Mouse (Mus musculus) heart, embryonic 14.5 days (tissue): Measurements from ENCODE around the gene Slc5a10. TPM values are rescaled to one million over a fixed set of nuclear protein-coding genes. Genes with fewer than 3 reads are reported as not detected.
A peak's percentile ranks its signal among the peaks of the same experiment; 100 is the strongest.

Source experiments
- ATAC-seq: fragments of 200-750 bp; cut with Nextera tagmentation; 2 replicates; pipeline ENCODE4 v1.8.0; 2017; ENCODE audit warnings: low read depth, moderate TSS enrichment; ENCODE audit not compliant: insufficient number of reproducible peaks, insufficient read depth, low FRiP score
- H3K27ac ChIP-seq, 2 experiments: fragments of 200-500 bp in 1 of 2; fragments of 300-500 bp in 1 of 2; sonication (generic) in 1 of 2; replicated peaks in 1 of 2; 2 replicates each; pipeline ENCODE4 v1.5.1; 2012 to 2014; ENCODE audit warnings: low read depth in 2 of 2, low read length in 2 of 2, control low read depth in 1 of 2, mild to moderate bottlenecking in 1 of 2, mixed read lengths in 1 of 2; ENCODE audit not compliant: control insufficient read depth in 1 of 2, insufficient read depth in 1 of 2
- H3K27me3 ChIP-seq: fragments of 300-500 bp; sonication (generic); 2 replicates; pipeline ENCODE4 v1.6.1; 2014; ENCODE audit warnings: mild to moderate bottlenecking, low read length, control low read depth; ENCODE audit not compliant: control insufficient read depth, insufficient read depth
- H3K36me3 ChIP-seq: fragments of 300-500 bp; sonication (generic); 2 replicates; pipeline ENCODE4 v1.6.1; 2014; ENCODE audit warnings: mild to moderate bottlenecking, control low read depth, low read length, mixed read lengths; ENCODE audit not compliant: control insufficient read depth, insufficient read depth
- H3K4me1 ChIP-seq, 2 experiments: fragments of 200-500 bp in 1 of 2; fragments of 300-500 bp in 1 of 2; sonication (generic) in 1 of 2; 2 replicates each; pipeline ENCODE4 v1.6.1; 2012 to 2014; ENCODE audit warnings: low read length in 2 of 2, control low read depth in 1 of 2, mixed read lengths in 1 of 2; ENCODE audit not compliant: control insufficient read depth in 2 of 2, insufficient read depth in 2 of 2
- H3K4me2 ChIP-seq: fragments of 300-500 bp; sonication (generic); 2 replicates; pipeline ENCODE4 v1.6.1; 2014; ENCODE audit warnings: mild to moderate bottlenecking, low read length
- H3K4me3 ChIP-seq, 2 experiments: fragments of 200-500 bp in 1 of 2; fragments of 300-500 bp in 1 of 2; sonication (generic) in 1 of 2; 2 replicates each; pipeline ENCODE4 v1.5.1; 2012 to 2014; ENCODE audit warnings: low read length in 2 of 2, mild to moderate bottlenecking in 2 of 2, control low read depth in 1 of 2, low read depth in 1 of 2, moderate library complexity in 1 of 2; ENCODE audit not compliant: control insufficient read depth in 1 of 2, insufficient read depth in 1 of 2
- H3K9ac ChIP-seq: fragments of 300-500 bp; sonication (generic); 2 replicates; pipeline ENCODE4 v1.6.1; 2014; ENCODE audit warnings: mild to moderate bottlenecking, low read length
- H3K9me3 ChIP-seq: fragments of 300-500 bp; sonication (generic); 2 replicates; pipeline ENCODE4 v1.6.1; 2016; ENCODE audit warnings: low read length, control low read depth; ENCODE audit not compliant: control insufficient read depth
- WGBS: fragments of 180-500 bp; shearing (Covaris S2); extraction: QIAGEN DNeasy Blood & Tissue Kit; methylation state at CpG from one replicate; pipeline ENCODE4 v1.1.7; 2014; 5-methylcytosine and 5-hydroxymethylcytosine counted together
- polyA plus RNA-seq: library from polyadenylated mRNA; unstranded; fragments of >200 nt; fragmentation: Nextera tagmentation; extraction: Ambion mirVana; gene quantifications from 2 replicates; pipeline ENCODE4 v1.2.1, GENCODE M21; 2014

Gene Slc5a10
- polyA plus RNA-seq, 1 experiment from 2014 or later = not detected

DNA sequence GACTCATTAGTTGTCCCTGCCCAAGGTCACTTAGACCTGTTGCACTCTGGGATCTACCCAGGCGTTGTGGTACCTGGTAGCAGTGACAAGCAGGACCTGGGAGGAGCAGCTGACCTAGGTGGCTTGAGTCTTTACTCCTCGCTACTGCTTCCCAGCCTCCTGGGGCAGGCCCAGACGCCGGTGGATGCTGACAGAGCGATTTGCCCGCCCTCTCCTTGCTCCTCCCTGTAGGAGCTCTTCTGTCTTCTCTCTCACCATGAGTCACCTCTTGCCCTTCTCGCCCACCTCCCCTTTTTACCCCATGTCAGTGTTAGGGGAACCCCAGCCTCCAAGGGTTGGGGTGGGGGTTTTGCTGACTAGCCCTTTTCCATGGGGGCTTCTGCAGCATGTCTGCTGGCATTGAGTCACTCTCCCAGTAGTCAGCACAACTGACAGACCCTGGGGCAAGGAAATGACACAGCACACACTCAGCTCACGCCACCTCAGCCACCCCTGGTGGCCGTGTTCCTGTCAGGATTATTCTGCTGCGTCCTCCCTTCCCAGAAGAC lies 33.6 kb downstream of the Slc5a10 start:
- Histone ChIP-seq H3K4me1 (peaks cover 42 to 59% of the 10 kb centered on the region in 2 experiments), H3K36me3 (no peaks in the 10 kb centered on the region), H3K4me3 (no peak overlapping the region), H3K27ac (no peak overlapping the region; a peak in 1 of 4 replicates), H3K4me2 (no peak overlapping the region), H3K27me3 (peaks cover 16% of the 10 kb centered on the region), H3K9ac (no peak overlapping the region), H3K9me3 (no peaks in the 10 kb centered on the region)
- ATAC-seq = no peak
- WGBS = 54% methylated on average over 10 of the region's 10 CpGs

DNA sequence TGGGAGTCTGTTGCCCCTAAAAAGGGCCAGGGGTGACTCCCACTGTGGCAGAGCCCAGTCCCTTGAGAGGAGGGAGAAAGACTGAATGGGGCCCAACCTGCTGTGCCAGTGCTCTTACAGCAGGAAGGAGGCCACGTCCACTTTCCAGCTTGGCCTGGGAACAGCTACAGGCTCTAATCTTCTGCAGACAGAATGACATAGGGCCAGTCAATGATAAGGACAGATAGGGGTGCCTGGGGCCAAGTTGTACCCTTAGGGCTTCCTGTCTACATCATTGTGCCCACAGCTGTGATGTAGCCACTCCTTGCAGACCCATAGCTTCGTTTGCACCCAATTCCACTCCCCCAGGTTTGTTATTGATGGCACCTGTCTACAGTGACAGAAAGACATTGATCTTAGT lies 34.5 kb downstream of the Slc5a10 start:
- H3K4me2 ChIP-seq = 0 out of 2 replicates have a peak overlapping the region, but pooled peaks have one; percentile 78
- H3K27me3 ChIP-seq = peaks cover 16% of the 10 kb centered on the region
- no peak overlapping the region for H3K9ac ChIP-seq
- no peaks in the 10 kb centered on the region for H3K36me3 ChIP-seq
- H3K4me3 ChIP-seq = no peak overlapping the region
- no peak overlapping the region for H3K27ac ChIP-seq
- peaks cover 42 to 59% of the 10 kb centered on the region in 2 experiments for H3K4me1 ChIP-seq
- ATAC-seq = no peak
- WGBS = 14% methylated on average over 2 of the region's 2 CpGs
- H3K9me3 ChIP-seq = no peaks in the 10 kb centered on the region

DNA sequence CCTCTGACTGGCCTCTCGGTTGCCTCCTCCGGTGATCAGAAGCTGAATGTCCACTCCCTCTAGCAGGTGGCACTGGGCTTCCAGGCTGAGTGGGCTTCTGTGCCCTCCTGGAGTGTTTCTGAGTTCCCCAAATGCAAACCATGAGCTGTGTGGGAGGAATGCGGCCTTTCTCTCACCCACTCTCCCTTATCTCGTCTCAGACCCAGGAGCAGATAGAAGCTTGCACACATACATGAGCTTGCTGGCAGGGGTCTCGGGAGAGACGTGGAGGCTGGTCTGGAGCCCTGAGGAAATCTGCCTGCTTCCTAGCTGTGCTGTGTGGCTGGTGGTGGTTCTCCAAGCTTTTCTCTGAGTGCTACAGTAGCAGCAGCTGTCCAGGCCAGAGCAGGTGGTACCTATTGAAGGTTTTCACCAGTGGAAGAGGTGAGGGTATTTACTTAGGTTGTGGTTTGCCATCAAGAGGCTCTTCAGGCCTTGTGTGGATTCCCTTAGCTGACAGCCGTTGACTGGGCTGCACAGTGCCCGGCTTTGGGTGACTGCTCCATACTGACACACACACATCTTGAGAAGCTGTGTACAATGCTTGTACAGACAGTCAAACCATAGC lies 35.4 kb downstream of the Slc5a10 start:
- Histone ChIP-seq H3K36me3 (no peaks in the 10 kb centered on the region), H3K27ac (no peak overlapping the region), H3K4me3 (peak overlapping the region in 1 of 2 experiments; percentile 42; a peak in 1 of 4 replicates), H3K9me3 (no peaks in the 10 kb centered on the region), H3K27me3 (peaks cover 16% of the 10 kb centered on the region), H3K9ac (0 out of 2 replicates have a peak overlapping the region, but pooled peaks have one; percentile 8), H3K4me2 (peak overlapping the region; percentile 78), H3K4me1 (peaks cover 42 to 59% of the 10 kb centered on the region in 2 experiments)
- WGBS = 47% methylated on average over 8 of the region's 8 CpGs
- no peak for ATAC-seq

DNA sequence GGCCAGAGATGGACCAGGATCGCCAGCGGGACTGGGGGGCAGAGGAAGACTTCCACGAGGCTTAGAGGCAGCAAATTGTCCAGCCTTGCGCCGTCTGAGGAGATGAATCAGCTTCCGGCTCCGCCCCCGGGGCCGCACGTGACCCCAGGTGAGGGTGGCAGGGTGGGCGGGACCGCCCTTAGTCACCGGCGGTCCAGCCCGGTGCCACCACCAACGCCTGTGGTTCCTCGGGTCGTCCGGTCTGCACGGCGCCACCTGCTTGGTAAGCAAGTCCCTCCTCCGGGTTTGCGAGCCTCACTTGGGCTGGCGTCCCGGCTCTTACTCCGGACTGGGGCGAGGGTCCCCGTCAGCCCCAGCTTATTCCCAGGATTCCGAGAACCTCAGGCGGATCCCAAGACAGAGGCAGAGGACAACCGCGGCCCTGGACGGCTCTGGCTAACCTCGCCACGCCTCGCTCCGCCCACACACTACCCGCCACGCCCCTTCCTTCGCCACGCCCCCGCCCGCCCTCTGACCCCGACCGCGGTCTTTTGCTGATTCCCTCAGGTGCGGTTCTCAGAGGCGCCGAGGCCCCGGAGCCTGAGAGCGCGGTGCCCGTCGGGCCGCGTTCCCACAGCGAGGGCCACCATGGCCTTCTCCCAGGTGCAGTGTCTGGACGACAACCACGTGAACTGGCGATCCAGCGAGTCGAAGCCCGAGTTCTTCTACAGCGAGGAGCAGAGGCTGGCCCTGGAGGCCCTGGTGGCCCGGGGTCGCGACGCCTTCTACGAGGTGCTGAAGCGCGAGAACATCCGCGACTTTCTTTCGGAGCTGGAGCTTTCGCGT lies 36.5 kb downstream of the Slc5a10 start, which contains the start of gene Fam83g:
Gene Fam83g, plus strand, starts transcription at position 185 of the 825 bp plus-strand sequence.
- H3K27me3 ChIP-seq = peaks cover 16% of the 10 kb centered on the region
- no peaks in the 10 kb centered on the region for H3K9me3 ChIP-seq
- H3K27ac ChIP-seq = no peak within 1 kb of the TSS
- H3K36me3 ChIP-seq = no peaks in the 10 kb centered on the region
- peak within 1 kb of the TSS; percentile 52; the same call in 1 of the 2 replicates for H3K9ac ChIP-seq
- H3K4me3 ChIP-seq = peak within 1 kb of the TSS; percentile 42
- ATAC-seq = peak; percentile 42
- peaks cover 34 to 49% of the 10 kb centered on the region in 2 experiments for H3K4me1 ChIP-seq
- H3K4me2 ChIP-seq = peak within 1 kb of the TSS; percentile 78
- whole genome bisulfite sequencing = 3% methylated on average over 75 of the region's 76 CpGs

DNA sequence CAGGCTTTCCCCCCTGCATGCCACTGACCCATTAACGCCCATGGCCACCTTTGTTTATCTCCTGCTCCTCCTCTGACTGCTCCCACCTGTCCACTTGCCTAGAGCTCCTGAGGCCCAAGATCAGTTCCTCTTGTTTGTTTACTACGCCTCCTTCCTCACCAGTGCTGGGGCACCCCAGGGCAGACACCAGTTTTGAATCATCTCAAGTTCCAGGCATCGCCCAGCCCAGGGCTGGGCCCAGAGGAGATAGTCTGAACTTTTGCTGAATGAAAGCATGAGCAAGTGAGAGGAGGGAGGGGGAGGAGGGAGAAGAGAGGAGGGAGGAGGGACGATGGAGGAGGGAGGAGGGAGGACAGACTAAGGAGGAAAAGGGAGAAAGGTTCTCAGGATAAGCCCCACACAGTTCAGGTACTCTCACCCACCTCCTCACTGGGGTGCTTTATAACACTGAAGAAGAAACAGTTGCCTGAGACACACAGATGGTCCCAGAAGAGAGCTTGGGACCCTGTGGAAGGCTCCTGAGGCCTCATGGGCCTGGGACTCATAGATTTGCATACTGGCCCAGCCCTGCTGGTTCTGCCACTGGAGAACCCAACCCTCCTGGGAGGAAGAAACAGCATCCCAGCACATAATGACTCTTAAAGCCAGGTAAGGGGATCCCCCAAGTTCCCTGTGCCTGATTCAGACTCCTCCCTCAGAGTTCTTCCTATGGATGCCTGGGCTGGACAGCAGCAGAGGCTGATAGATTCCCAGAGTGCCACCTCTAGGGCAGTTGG lies 41.3 kb downstream of the Slc5a10 start:
- H3K9me3 ChIP-seq = no peaks in the 10 kb centered on the region
- H3K4me1 ChIP-seq = peaks cover 8% of the 10 kb centered on the region in 2 experiments; a peak in 3 of 4 replicates
- H3K4me3 ChIP-seq = no peak overlapping the region
- ATAC-seq = no peak
- no peak overlapping the region for H3K9ac ChIP-seq
- H3K27me3 ChIP-seq = peaks cover 16% of the 10 kb centered on the region
- no peaks in the 10 kb centered on the region for H3K36me3 ChIP-seq
- no peak overlapping the region for H3K4me2 ChIP-seq
- H3K27ac ChIP-seq = no peak overlapping the region
- 69% methylated on average over 4 of the region's 4 CpGs for whole genome bisulfite sequencing

DNA sequence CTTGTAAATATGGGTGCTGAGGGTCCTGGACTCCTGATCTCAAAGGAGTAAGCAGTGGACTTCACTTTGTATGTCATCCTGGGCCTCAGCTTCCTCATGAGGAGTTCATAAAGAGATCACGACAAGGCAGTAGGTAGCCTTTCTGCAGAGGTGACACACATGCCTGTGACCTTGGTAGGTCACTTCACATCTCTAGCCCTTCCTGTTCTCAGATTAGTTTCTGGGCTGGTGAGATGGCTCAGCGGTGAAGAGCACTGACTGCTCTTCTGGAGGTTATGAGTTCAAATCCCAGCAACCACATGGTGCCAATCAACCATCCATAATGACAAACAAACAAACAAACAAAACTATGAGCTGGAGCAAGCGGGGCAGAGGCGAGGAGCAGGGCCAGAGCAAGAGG lies 42.9 kb downstream of the Slc5a10 start:
- 87% methylated on average over 4 of the region's 4 CpGs for WGBS
- Histone ChIP-seq H3K9me3 (no peaks in the 10 kb centered on the region), H3K27ac (no peak overlapping the region), H3K27me3 (peaks cover 6% of the 10 kb centered on the region), H3K36me3 (no peaks in the 10 kb centered on the region), H3K4me3 (no peak overlapping the region), H3K9ac (no peak overlapping the region), H3K4me2 (no peak overlapping the region), H3K4me1 (0 out of 4 replicates have a peak, but pooled peaks cover 0 to 3% of the 10 kb centered on the region in 2 experiments)
- no peak for ATAC-seq
